Mouse (Mus musculus) embryo, embryonic 11.5 days (tissue): Measurements from ENCODE around the gene Lrrc4c.

Experiments used
- DNase-seq: peaks from one replicate; pipeline ENCODE4 v3.0.0-alpha.2; 2012; ENCODE audit warnings: low read depth, low spot score

Gene Lrrc4c

DNA sequence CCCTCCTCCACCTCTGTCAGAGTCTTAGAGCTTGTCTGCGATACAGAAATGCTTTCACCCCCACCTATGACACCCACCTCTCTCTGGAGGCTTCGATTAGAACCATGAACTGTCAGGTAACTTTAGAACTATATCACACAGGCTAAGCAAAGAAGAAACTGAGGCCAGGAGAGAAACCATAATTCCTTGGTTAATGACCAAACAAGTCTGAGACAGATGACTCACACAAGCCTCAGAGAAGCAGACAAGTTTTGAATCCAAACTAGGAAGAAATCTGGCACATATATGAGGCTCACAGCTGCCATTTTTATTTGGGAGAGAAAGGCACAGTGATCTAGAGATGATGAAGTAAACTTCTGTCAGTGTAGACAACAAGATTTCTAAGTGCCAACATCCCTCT, 1151.4 kb downstream of the Lrrc4c start:
- no peak for DNase-seq

DNA sequence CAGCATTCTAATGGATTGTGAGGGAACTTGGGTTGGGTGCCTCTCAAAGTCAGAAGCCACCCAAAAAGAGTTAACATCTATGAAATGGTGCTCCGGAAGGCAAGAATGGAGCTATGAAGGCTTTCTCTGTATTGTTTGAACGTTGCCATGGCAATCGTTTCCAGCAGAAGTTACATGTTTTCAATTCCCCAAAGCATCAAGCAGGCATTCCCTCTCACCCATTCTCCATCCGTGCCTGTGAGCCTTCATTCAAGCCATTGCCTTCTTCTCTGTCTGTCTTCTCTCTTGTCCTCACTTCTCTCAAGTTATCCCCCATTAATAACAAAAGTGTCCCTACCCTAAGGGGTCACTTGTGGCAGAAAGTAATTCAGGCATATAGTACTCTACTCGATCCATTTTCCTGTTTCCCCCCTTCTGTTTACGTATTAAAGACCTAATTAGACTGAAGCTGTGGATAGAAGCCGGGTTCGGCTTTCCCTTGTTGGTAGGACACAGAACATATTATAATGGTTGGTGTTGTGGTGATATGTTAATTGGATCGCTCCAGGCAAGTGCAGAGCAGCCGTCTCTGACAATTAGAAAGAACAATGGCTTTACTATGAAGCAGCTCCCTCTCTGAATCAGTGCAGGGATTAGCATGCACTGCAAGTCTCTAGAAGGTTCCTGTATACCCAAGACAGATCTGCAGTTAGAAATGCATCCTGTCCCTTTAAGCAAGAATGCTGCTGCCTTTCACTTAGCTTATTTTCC, 1160.4 kb downstream of the Lrrc4c start:
- DNase-seq, result no peak

DNA sequence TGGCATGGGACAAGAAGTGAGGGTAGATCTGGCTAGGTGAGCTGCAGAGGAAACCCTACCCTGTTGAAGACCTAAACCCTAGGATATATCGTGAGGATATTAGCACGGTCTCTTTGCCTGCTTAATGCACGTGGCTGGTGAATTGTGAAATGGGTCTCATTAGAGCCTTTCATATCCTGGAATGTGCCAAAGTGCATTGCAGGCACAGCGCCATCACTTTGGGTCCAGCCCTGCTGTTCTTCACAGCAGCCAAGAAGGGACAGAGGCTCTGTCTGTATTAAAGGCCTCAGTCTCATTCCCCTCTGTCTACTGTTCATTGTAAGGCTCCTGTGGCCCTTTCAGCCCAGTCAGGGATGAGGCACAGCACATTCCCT, 1160.9 kb downstream of the Lrrc4c start:
- DNase-seq, result no peak

DNA sequence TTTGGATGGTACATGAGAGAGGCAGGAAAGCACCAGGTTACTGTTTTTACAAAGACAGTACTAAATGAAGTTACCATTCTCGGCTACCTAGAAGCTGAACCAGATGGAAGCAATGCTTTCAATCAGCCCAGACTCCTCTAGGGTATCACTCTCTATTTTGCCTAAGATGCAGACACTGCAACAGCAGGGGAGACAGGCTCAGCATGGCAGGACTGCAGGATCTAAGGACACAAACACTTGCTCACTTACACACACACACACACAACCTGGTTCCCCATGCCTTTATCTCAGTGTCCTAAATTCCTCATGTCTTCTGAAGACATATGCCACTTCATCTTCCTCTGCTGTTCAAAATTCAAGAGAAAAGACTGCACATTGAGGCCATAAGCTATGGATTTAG, 1167.0 kb downstream of the Lrrc4c start:
- no peak for DNase-seq

DNA sequence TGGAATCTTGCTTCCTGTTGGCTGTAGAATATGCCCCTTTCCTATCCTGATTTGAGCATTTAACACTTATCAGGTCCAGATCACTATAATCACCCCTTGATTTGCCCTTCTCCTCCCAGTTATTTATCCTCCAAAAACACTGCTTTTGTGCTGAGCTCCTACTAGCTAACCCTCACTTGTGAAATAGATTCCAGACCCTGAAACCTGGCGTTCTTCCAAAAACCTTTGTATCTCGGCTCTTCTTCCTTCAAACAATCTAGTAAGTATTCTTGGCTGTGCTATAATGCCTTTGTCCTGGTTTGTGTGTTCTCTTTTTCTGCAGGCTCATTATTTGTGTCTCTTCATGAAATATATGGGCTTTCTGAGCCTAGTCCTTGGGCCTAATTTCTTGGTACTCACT, 1167.6 kb downstream of the Lrrc4c start:
- DNase-seq, result no peak

DNA sequence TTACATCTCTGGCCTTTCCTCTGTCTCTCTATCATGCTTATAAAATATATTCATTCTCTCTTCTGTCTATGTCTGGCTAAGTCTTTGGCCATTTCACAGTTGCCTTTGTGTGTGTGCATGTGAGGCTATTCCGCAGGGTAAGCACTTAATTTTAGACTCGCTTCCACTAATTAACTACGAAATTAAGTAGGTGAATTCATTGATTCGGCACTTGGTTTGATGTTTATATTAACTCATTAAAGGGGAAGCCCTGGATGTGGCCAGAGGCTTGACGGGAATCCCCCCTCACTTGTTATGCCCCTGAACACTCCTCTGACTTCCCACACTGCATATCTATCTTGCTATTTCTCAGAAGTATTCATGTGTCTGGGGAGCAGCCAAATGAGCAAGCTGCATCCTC, 1169.6 kb downstream of the Lrrc4c start:
- no peak for DNase-seq

DNA sequence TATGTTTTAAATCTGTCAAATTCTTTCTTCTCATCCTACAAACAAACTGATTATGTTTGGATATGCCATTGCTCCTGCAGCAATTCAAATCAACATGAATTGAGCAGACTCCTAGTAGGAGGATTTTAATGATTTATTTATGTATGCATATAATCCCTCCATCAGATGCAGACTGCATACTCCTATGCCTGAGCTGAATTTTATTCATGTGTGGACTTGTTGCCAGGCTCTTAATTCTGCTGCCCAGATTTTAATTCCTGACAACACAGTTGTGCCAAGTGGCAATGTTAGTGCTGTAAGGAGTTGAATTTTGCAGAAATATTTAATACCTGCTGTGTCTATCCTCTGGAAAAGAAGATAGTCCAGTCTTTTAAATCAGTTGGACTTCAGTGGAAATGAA, 1179.1 kb downstream of the Lrrc4c start:
- DNase-seq, result no peak

DNA sequence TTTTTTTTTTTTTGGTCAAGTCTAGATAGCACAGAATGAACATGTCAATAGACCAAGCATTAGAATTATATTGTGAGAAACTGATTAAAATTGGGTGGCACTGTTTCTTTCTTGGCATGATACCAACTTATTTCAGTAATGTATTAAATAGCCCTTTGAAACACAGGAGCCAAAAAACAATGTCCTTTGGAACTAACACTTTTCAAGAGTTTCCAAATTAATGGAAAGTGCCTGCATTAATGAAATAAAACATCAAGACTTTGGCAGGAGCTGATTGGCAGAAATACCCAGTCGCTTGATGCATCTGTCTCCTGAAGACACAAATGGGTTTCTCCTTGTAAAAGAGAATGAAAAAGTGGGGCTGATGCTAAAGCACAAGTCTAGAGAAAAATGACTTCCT, 1184.5 kb downstream of the Lrrc4c start:
- no peak for DNase-seq

DNA sequence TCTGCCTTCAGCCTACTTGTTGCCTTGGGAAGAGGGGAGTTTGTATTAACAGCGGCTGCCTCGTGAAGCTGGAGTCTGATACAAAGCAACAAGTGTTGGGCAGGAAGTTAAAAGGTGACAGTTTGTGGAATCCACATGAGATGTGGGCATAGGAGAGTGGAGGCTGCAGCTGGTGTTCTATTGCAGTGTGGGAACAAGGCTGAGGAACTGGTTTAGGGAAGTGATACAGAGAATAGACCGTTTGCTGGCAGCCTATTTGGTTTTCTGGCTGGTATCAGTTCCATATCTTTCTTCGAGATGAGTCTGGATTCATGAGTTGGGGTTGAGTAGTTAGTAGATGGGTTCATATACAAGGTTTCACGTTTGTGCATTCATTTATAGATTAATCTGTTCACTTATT, 1186.9 kb downstream of the Lrrc4c start:
- no peak for DNase-seq

DNA sequence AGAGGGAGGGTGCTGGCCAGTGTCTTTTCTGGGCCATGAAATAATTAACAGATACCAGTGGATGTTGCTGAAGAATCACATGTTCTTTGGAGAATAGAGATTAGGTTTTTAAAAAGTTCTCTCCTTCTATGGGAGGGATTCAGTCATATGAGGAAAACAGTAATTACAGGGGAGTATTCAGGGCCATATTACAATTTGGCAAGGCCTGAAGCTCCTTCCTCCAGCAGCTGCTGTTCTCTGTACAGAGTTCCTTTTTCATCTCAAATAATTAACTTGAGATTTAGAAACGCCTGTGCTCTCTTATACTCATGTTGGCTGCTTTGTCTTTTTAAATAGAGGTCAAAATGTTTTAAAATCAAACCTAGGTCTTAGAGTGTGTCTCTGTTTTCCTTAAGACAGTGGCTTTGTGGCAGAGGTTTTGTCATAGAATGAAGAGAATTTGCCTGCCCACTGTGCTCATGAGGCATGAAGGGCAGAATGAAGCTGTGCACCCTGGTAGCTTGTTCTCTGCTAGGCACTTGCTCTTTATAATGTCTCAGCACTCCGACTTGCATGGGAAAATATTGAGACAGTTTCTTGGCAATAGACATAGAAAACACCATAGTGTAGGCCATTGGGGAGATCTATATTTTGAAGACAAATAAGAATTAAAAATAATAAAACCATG, 1206.4 kb downstream of the Lrrc4c start:
- DNase-seq, result no peak

DNA sequence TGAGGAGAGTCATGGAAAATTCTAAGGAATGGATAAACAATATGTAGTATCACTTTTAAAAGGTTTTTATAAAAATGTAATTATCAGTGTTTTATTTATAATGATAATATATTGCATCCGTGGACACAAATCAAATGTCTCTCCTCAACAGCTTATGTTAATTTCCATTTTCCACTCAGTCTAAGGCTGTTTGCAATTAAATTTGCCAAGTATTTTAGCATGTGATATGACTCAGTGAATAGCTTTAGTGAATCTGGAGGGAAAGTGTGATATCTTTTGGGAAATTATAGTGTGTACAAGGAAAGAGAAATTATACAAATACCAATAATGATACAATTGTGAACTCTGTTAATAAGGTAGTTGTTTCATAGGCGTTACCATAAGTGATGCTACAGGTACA, 1207.1 kb downstream of the Lrrc4c start:
- DNase-seq, result no peak

DNA sequence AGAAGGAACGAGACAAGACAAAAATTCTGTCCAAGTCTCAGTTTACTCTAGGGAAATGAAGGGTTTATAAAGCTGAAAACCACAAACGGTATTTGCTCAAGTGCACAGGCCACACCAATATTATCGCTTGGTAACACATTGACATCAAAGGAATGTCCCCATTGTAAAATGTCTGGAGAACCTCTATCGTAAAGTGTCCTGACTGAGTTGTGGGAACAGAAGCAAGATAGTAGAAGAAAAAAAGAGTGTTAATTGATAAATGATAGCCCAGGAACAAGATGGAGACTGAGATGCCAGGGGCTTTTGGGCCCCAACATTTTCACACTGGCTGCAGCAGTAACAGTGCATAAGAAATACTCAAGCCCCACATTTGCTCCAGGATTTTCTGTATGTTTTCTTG, 1212.7 kb downstream of the Lrrc4c start:
- no peak for DNase-seq

DNA sequence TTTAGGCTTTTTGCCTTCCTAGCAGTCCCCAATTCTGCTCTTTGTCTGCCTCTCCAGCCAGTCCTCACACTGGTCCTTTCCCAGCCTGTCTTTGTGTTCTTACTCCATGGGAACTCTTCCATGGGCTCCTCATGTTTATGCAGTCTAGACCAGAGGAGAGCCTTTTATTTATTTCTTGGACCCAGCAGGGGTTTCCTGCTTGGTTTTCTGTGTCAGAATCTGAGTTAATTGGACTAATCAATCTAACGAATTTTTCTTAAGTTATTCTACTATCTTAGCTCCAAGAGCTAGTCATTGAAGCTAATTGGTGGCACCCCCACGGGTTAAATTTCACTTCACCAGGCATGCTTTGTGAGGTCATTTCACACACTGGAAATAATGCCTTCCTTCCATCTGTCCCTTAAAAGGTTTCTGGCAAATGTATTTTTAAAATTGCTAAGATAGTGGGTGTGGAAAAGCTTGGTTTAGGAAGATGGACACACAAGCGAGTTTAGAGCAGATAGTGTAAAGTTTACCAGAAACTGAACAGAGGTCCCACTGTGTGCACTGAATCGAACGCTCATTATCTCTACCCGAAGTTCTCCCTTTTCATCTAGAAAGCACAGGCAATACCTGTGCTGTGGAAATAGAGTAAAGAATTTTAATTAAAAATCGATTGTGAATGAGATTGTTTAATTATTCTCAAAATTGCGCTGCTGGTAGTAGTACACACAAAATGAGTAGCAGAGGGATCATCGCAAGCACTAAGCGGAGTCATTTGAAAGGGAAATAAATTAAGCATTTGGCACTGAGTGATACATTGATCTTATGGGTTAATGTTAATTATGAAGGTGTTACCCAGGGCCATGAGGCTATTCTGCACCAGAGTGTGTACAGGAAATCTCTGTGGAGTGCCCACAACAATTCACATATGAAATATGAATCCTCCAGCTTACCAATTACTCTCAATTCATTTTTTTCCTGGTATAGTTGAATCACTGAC, 1226.0 kb downstream of the Lrrc4c start:
- DNase-seq, result peak; percentile 1

DNA sequence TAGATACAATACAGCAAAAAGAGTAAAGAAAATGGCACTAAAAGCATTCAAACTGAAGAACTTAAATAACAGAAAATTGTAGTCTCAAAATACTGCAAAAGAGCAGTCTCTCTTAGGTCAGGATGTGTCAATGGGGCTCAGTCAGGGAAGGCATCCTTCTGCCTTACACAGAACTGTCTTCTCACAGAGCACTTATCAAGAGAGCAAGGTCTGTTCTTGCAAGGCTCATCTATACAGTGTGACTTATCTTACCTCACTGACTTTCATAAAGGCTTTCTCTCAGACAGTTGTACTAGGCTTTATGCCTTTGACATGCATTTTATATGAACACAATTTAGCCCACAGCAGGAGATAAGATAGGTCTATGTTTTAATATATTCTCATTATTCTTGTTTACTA, 1226.7 kb downstream of the Lrrc4c start:
- DNase-seq, result no peak

DNA sequence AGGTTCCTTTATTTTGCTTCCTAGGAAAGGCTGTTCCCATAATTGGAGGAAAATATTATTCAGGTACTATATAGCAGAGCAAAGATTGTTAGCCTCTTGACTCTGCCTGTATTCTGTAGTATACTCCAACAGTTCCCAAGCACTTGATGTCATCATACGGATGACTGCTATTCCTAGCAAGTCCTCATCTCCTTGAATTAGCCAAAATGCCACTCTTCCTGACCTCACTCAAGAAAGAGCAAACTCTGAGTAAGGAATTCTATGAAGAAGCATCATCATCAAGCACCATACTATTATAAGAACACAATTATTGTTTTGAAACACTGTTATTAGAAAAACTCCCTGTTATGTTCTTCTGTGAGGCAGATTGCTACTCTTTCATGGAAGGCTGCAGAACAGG, 1228.0 kb downstream of the Lrrc4c start:
- no peak for DNase-seq

DNA sequence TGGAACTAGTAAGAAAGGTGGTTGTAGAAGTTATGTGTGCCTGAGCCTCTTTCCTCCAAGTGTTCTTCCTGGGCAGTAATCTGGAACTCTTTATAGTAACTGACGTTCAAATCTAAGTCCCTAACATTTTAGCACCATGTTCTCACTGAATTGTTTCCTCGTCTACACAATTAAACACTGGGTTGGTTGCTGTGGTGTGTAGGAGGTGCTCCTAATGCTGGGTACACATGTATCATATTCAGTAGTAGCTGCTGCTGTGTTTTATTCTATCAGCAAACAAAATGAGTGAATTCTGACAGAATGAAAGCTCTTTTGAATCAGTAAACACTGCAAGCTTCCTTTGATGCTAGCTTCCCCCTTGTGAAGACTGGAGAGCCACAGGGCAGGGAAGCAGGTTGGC, 1246.5 kb downstream of the Lrrc4c start:
- DNase-seq, result no peak

DNA sequence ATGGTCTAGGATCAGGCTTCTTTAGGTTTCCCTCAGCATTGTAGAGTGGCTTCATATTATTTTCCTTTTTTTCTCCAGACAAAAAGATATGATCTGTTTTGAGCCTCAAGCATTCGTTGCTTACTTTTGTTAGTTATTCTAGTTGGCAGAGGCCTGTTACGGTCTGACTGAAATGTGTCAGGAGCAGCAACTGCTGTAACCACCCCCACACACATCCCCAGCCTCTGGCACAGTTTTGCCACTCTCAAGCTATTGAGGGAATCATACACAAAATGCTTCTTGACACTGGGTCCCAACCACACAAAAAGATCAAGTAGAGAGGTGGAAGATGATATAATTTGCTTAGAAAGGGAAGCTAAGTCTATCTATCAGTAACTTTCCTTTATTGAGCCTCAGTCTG, 1251.0 kb downstream of the Lrrc4c start:
- DNase-seq, result no peak

DNA sequence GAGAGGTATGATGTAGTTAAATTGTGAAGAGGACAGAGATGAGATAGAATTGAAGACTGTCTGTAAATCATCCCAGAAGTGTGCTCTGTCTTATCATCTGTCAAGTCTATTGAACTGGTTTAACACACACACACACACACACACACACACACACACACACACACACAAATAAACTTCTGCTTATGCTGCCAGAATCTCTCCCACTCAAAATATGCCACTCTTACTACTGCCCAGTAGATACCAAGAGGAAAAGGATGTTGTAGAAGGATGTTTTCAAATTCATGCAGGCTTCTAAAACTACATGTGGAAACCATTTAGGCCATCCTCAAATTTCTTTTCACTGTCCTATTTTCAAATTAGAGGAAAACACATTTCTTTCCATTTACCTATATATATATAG, 1257.0 kb downstream of the Lrrc4c start:
- DNase-seq, result no peak

DNA sequence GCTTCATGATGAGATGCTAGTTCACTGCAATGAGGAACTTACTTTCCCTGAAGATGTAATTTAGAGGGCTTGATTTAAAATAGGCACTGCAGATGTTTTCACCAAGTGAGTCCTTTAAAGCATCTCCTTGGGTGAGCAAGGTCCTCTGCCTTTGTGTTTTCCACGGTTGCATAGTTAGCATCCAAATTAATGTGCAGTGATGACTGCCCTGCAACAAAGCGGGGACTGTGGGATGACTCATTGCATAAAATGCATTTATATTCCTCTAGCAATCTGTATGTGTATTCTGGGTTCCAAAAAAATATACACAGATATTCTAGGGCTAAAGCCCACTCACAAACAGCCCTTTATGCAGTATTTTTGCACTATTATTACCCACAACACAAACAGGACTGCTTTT, 1263.2 kb downstream of the Lrrc4c start:
- no peak for DNase-seq

DNA sequence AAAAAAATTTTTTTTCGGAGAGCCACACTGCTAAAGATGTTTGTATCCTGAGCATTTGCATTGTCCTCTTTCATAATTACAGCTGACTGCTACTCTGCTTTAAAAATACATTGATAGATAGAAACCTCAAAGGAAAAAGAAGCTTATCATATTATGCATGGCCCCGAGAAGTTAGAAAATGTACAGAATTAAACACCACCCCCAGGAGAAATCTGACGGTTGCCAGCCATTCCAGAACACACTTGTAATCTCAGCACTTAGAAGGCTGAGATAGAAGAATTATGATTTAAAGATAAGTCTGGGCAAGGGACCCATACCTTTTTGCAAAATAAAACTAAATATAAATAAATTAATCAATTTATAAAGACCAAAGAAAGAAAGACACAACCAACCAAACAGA, 1268.4 kb downstream of the Lrrc4c start:
- DNase-seq, result no peak

DNA sequence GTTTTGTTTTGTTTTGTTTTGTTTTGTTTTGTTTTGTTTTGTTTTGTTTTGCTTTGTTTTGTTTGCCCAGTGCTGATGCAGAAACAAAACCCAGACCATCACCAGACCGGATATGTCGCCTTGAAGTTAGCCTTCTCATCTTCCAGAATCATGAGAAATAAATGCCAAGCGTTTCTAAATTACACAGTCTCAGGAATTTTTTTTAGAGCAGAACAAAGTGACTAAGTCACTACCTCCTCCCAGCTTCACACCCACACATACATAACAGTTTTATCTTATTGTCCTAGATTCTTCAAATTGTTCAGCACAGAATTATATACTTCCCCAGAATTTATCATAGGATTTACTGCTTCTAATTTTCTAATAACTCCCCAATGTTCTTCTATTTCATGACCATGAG, 1272.6 kb downstream of the Lrrc4c start:
- no peak for DNase-seq

DNA sequence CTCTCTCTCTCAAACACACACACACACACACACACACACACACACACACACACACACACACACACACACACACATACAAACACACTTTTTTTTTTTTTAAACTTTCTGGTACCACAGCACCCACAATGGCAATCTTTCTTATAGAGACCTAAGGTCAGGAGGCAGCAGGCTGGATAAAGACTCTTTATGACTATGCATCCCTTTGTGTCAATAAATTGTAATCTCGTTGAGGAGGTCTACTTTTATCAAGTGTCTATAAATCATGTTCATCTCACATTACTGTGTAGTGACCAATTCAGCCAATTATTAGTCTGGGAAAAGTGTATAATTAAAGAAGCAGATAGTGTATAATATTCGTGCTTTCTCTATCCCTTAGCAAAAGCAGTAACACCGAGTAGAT, 1286.2 kb downstream of the Lrrc4c start:
- DNase-seq, result no peak
